Mouse (Mus musculus) brown adipose tissue, adult 24 weeks (tissue): Measurements from ENCODE around the gene Taf6. TPM values are rescaled to one million over a fixed set of nuclear protein-coding genes. Genes with fewer than 3 reads are reported as not detected.
"Not testable (repeated sequence)": the region's sequence is repeated elsewhere in the genome, so short reads cannot be mapped to it uniquely, and the experiment has no call there.

Source experiments
- H3K27ac ChIP-seq: fragments of 200-500 bp; replicated peaks from 2 replicates; pipeline ENCODE4 v1.5.1; 2012; ENCODE audit warnings: low read depth, mild to moderate bottlenecking, low read length
- H3K4me1 ChIP-seq: fragments of 200-500 bp; 2 replicates; pipeline ENCODE4 v1.6.1; 2012; ENCODE audit warnings: low read length, mixed read lengths; ENCODE audit not compliant: control insufficient read depth, insufficient read depth, insufficient read length
- H3K4me3 ChIP-seq: fragments of 200-500 bp; 2 replicates; pipeline ENCODE4 v1.5.1; 2012; ENCODE audit warnings: low read depth, mild to moderate bottlenecking, low read length, moderate library complexity; ENCODE audit not compliant: insufficient read depth
- polyA plus RNA-seq: library from polyadenylated mRNA; stranded (reverse); fragments of >200 nt; gene quantifications from 2 replicates; pipeline ENCODE4 v1.2.4, GENCODE M21; 2012; ENCODE audit not compliant: missing spikeins, insufficient read depth, insufficient read length

Taf6 gene
- polyA plus RNA-seq = 18.0 and 22.4 TPM in 2 replicates

DNA sequence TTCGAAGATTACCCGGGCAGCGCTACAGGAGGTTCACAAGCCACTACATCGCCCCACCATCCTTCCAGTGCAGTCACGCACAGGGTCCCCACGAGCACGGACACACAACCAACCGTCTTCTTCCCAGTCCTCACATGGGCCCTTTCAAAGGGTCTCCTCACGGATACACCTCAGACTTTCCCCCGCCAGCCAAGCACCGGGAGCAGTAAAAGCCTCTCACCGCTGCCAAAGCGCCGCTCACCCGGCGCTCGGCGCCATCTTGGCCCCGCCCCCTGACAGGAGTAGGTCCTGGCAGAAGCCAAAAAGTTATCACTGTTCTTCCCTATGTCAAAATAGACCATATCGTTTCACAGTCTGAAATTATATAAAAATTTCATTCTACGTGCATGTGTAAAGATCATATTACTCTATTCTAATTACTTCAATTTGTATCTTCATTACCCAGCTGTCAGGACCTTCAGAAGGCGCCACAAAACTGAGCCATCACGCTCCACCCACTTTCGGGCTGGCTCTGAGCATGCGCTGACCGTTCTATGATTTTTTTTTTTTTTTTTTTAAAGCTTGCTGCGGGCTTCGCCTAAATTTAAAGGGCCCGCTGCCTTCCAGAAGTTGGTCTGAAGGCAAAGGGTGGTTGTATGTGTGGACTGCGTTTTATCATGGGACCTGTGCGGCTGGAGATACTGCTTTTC lies at the start of gene Taf6, which contains the start of gene Cnpy4:
Gene Taf6, minus strand, starts transcription at position 502 of the 689 bp plus-strand sequence.
Gene Cnpy4, plus strand, starts transcription at position 536 of the 689 bp plus-strand sequence.
- Histone ChIP-seq H3K4me1 (no peaks in the 10 kb centered on the region), H3K4me3 (peak within 1 kb of the TSS; percentile 94), H3K27ac (peak within 1 kb of the TSS; percentile 92)

DNA sequence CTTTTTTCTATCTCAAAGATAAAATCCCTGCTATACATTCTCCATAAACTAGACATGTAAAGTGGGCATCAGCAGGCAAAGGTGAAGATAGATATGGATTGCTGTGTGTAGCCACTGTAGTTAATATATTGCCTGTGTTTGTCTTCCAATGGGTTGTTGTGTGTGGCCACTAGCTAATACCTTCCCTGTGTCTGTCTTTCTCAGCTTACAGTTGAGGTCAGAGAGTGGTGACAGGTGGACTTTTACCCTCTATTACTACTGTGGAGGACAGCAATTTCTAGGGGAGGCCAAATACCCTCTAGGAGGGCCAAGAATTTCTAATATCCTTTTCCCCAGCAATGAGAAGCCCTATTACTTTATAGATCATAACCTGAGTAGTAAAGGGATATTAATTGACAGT lies 47.0 kb upstream of the Taf6 start:
- H3K27ac ChIP-seq = no peak overlapping the region

DNA sequence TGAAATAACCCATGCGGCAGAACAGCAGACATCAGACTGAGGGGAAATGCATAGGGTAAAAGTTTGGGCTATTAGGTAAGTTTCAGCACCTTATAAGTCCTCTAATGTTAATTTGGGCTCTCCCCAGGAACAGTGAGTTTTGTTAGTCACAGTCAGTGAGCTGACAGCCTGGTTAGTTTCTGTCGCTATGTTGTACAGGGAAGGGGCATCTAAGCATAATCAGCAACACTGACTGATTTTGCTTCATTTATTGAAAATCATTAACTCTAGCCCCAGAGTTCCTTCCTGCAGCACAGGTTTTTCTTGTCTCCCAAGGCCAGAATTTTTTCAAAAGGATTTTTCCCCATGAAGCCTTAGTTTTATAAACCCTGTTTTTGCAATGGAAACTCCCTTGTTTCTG lies 46.5 kb upstream of the Taf6 start:
- Histone ChIP-seq H3K4me3 (no peak overlapping the region), H3K4me1 (no peaks in the 10 kb centered on the region), H3K27ac (no peak overlapping the region)

More for the DNA sequence above, 47.0 kb upstream of the Taf6 start:
- Histone ChIP-seq H3K4me1 (no peaks in the 10 kb centered on the region), H3K4me3 (no peak overlapping the region)

GRCm38 (mm10) chr5:138229511-138229910 lies 42.3 kb upstream of the Taf6 start:
- Histone ChIP-seq H3K27ac (peak overlapping the region; percentile 31), H3K4me1 (no peaks in the 10 kb centered on the region), H3K4me3 (no peak overlapping the region)

DNA sequence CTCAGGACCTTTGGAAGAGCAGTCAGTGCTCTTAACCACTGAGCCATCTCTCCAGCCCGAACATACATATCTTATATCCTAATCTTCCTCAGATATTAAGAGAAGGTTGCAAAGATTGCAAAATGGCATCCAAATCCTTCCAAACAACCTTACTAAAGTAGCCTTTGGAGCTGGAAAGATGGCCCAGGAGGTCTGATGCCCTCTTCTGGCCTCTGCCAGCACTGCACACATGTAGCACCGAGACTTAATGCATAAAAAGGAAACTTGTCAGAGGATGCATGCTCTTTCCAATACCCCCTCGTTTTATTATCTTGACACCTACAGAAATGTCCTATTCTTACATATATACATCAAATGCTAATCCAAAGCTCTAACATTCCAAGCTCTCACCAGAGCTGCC lies 40.8 kb upstream of the Taf6 start:
- H3K4me1 ChIP-seq = no peaks in the 10 kb centered on the region
- no peak overlapping the region for H3K4me3 ChIP-seq
- no peak overlapping the region for H3K27ac ChIP-seq

GRCm38 (mm10) chr5:138227367-138227766 lies 40.1 kb upstream of the Taf6 start:
- H3K4me3 ChIP-seq = no peak overlapping the region

GRCm38 (mm10) chr5:138226491-138226890 lies 39.2 kb upstream of the Taf6 start:
- no peak overlapping the region for H3K27ac ChIP-seq
- no peak overlapping the region for H3K4me3 ChIP-seq
- H3K4me1 ChIP-seq = no peaks in the 10 kb centered on the region

More at GRCm38 (mm10) chr5:138227367-138227766, 40.1 kb upstream of the Taf6 start:
- Histone ChIP-seq H3K4me1 (no peaks in the 10 kb centered on the region), H3K27ac (no peak overlapping the region)

DNA sequence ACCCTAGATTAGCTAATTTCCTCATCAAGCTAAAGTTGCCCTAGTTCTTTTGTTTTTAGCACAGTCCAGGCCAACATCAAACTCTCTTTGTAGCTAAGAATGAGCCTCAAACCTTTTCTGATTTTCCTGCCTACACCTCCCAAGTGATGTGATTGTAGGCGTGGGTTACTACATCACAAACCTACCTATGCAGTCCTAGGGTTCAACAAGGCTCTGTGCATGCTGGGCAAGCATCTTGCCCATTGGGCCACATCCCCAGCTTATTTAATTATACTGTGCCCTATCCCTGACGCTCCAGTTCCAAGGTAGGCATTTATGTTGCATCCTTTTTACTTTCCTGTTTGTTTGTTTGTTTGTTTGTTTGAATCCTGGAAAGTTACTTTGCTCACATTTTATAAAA lies 38.4 kb upstream of the Taf6 start, which contains the start of gene Nxpe5:
Gene Nxpe5, plus strand, starts transcription at position 199 of the 400 bp plus-strand sequence.
- Histone ChIP-seq H3K27ac (no peak within 1 kb of the TSS), H3K4me1 (no peaks in the 10 kb centered on the region), H3K4me3 (no peak within 1 kb of the TSS)

- H3K27ac ChIP-seq = no peak overlapping the region
- no peaks in the 10 kb centered on the region for H3K4me1 ChIP-seq
- H3K4me3 ChIP-seq = no peak overlapping the region
Observed at GRCm38 (mm10) chr5:138223287-138223686, 36.0 kb upstream of the Taf6 start.

DNA sequence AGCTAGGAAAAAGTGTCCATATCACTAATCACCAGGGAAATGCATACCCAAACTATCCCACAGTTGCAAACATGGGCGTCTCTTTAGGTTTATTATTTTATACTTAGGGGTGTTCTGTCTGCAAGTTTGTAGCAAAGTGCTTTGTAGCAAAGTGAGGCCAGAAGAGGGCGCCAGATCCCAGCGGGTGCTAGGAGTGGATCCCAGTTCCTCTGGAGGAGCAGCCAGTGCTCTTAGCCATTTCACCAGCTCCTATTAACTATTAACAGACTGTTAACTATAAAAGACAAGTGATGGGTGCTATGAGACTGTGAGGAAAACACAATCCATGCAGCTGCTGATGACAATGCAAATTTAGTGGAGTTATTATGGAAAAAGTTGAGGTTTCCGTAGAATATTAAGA lies 34.9 kb upstream of the Taf6 start:
- H3K4me1 ChIP-seq = no peaks in the 10 kb centered on the region
- H3K27ac ChIP-seq = no peak overlapping the region
- H3K4me3 ChIP-seq = no peak overlapping the region

GRCm38 (mm10) chr5:138219864-138220263 lies 32.6 kb upstream of the Taf6 start:
- Histone ChIP-seq H3K27ac (no peak overlapping the region), H3K4me3 (no peak overlapping the region), H3K4me1 (no peaks in the 10 kb centered on the region)

DNA sequence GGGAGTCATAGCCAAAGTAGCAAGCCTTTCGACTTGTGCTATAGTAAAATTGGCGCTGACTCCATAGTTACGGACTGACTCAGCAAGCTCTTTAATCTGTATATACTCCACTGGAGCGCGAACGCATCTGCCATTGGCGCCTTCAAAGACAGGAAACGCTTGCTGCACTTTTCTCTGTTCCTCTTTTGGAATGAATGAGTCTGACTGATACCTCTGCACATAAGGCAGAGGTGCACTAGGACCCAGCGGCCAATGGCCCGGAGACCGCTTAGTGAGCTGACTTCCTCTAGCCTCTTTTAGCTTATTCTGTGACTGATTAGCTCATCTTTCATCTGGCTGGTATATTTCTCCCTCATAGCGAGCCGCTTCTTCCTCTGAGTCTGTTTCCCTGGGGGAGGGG lies 29.4 kb upstream of the Taf6 start:
- not testable (repeated sequence) for H3K4me1 ChIP-seq, H3K4me3 ChIP-seq, H3K27ac ChIP-seq

DNA sequence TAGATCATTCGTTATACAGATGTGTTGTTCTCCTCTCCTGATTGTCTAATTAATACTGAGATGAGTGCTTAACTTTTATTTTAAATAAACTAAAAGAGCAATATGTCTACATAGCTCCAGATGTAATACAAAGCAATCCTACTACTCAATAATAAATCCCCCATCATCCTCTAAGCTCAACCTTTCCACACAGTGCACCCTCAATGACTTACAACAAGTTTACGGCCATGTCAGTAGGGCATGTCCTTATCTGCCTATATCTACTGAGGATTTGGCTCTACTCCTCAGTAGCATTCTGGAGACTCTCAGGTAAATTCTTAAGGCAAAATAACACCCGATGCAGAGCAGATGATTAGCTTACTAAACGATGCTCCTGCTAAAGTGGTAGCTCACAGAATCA lies 20.6 kb upstream of the Taf6 start:
- Histone ChIP-seq H3K27ac (no peak overlapping the region), H3K4me3 (no peak overlapping the region), H3K4me1 (no peaks in the 10 kb centered on the region)

GRCm38 (mm10) chr5:138207253-138207652 lies 20.0 kb upstream of the Taf6 start:
- Histone ChIP-seq H3K27ac (no peak overlapping the region), H3K4me3 (no peak overlapping the region)

DNA sequence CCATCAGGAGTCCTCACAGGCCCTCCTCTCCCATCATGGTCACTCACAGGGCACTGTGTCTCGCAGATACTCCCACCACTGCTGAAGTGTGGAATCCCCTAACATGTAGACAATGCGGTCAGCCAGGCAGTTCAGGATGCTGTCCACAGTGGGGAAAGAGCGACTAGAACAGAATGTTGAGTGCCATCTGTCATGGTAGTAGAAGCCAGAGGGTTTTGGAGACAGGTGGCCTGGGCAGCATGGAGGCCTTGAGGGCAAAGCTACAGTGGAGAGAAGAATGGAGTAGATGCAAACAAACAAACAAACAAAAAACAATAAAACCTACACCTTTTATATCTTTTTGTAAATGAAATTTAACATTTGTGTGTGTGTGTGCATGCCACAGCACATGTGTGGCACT lies 14.8 kb upstream of the Taf6 start:
- no peak overlapping the region for H3K4me3 ChIP-seq
- no peaks in the 10 kb centered on the region for H3K4me1 ChIP-seq
- no peak overlapping the region for H3K27ac ChIP-seq

More at GRCm38 (mm10) chr5:138207253-138207652, 20.0 kb upstream of the Taf6 start:
- H3K4me1 ChIP-seq = no peaks in the 10 kb centered on the region

- no peak overlapping the region for H3K27ac ChIP-seq
- H3K4me1 ChIP-seq = no peaks in the 10 kb centered on the region
- no peak overlapping the region for H3K4me3 ChIP-seq
Observed at GRCm38 (mm10) chr5:138199576-138199975, 12.3 kb upstream of the Taf6 start.
